Mouse (Mus musculus): Measurements from ENCODE around the gene Npc2.

DNA sequence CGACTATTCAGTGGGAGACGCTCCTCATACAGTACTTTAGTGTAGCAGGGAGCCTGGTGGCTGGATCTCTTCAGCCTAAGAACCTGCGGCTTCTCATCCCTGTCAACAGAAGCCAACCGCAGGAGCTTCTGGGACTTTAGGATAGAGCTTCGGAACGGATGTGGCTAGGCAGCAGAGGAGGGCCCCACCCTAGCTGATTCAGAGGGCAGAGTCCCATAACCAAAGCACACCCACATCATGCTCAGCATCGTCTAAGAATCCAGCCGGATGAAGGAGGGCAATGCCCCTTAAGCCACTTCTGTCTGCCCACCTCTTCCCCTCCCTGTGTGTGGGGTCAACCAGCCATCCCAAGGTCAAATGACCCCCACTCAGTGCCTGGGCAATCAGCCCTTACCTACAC is 21.7 kb upstream of the Npc2 start:
- no peak for TF ChIP-seq POLR2A (IDR thresholded peaks at IDR 0.05; ENCODE audit: borderline replicate concordance, low read depth, low read length)
- no peak for TF ChIP-seq CTCF (IDR thresholded peaks at IDR 0.05; ENCODE audit: low read depth, low read length)

All from bone marrow macrophage, adult 2 months (primary cell).